Mouse (Mus musculus): Measurements from ENCODE around the gene Casp8ap2.

Casp8ap2 gene

GRCm38 (mm10) chr4:32615034-32615881 is at the start of gene Casp8ap2:
Casp8ap2 (plus strand) TSS chr4:32615451.
- peak; percentile 99 for DNase-seq (ENCODE audit: low read depth)

GRCm38 (mm10) chr4:32569054-32569453 is 46.2 kb upstream of the Casp8ap2 start:
- DNase-seq (ENCODE audit: low read depth): no peak

GRCm38 (mm10) chr4:32569995-32570938 is 45.0 kb upstream of the Casp8ap2 start:
- no peak for DNase-seq (ENCODE audit: low read depth)

GRCm38 (mm10) chr4:32570939-32571317 is 44.3 kb upstream of the Casp8ap2 start:
- DNase-seq (ENCODE audit: low read depth): no peak

GRCm38 (mm10) chr4:32571441-32571840 is 43.8 kb upstream of the Casp8ap2 start:
- no peak for DNase-seq (ENCODE audit: low read depth)

GRCm38 (mm10) chr4:32572118-32572517 is 43.1 kb upstream of the Casp8ap2 start:
- peak; percentile 36 for DNase-seq (ENCODE audit: low read depth)

- no peak for DNase-seq (ENCODE audit: low read depth)
These were observed 41.7 kb upstream of the Casp8ap2 start for GRCm38 (mm10) chr4:32573586-32573985.

GRCm38 (mm10) chr4:32574604-32575003 is 40.6 kb upstream of the Casp8ap2 start:
- no peak for DNase-seq (ENCODE audit: low read depth)

- DNase-seq (ENCODE audit: low read depth): no peak
These were observed 40.1 kb upstream of the Casp8ap2 start for GRCm38 (mm10) chr4:32575165-32575564.

GRCm38 (mm10) chr4:32579850-32580249 is 35.4 kb upstream of the Casp8ap2 start:
- DNase-seq (ENCODE audit: low read depth): no peak

- DNase-seq (ENCODE audit: low read depth): no peak
These were observed 31.1 kb upstream of the Casp8ap2 start for GRCm38 (mm10) chr4:32584181-32584580.

GRCm38 (mm10) chr4:32586596-32586995 is 28.7 kb upstream of the Casp8ap2 start:
- peak; percentile 66 for DNase-seq (ENCODE audit: low read depth)

GRCm38 (mm10) chr4:32587543-32587942 is 27.7 kb upstream of the Casp8ap2 start:
- DNase-seq (ENCODE audit: low read depth): no peak

GRCm38 (mm10) chr4:32588237-32588636 is 27.0 kb upstream of the Casp8ap2 start:
- peak; percentile 32 for DNase-seq (ENCODE audit: low read depth)

GRCm38 (mm10) chr4:32601135-32601534 is 14.1 kb upstream of the Casp8ap2 start:
- DNase-seq (ENCODE audit: low read depth): peak; percentile 60

GRCm38 (mm10) chr4:32602660-32603059 is 12.6 kb upstream of the Casp8ap2 start, which contains the start of gene Gja10:
Gja10 (minus strand) TSS chr4:32602760.
- no peak for DNase-seq (ENCODE audit: low read depth)

- no peak for DNase-seq (ENCODE audit: low read depth)
These were observed 6.4 kb downstream of the Casp8ap2 start for GRCm38 (mm10) chr4:32621637-32622036.

GRCm38 (mm10) chr4:32651669-32652068 is 36.4 kb downstream of the Casp8ap2 start:
- no peak for DNase-seq (ENCODE audit: low read depth)

GRCm38 (mm10) chr4:32656146-32656904 is 41.1 kb downstream of the Casp8ap2 start:
- DNase-seq (ENCODE audit: low read depth): no peak

GRCm38 (mm10) chr4:32656918-32657662 is 41.8 kb downstream of the Casp8ap2 start, which contains the start of gene Mdn1:
Mdn1 (plus strand) TSS chr4:32657119.
- DNase-seq (ENCODE audit: low read depth): peak; percentile 93

GRCm38 (mm10) chr4:32665843-32666242 is 50.6 kb downstream of the Casp8ap2 start:
- DNase-seq (ENCODE audit: low read depth): no peak
